Comparison of ENCODE assay signal across 7 mouse cellular contexts in the genomic region with DNA sequence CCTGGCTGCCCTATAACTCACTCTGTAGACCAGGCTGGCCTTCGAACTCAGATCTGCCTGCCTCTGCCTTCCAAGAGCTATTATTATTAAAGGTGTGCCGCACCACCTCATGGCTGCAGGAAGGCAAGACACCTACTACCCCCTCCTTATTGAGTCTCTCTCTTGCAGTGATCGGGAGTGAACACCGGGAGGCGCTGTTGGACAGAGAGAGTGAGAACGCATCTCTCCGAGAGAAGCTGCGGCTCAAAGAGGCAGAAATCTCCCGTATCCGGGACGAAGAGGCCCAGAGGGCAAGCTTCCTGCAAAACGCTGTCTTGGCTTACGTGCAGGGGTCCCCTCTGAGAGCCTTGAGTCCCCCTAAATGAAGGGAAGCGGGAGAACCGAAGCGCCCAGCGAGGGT. TPM values are rescaled to one million over a fixed set of nuclear protein-coding genes. Genes with fewer than 3 reads are reported as not detected.
A peak's percentile ranks its signal among the peaks of the same experiment; 100 is the strongest.
DNase-seq lines count a peak whose midpoint lies in the region; ATAC-seq lines count a peak whose summit lies in the region.

No protein-coding gene starts in this region.

- DNase-seq in adrenal gland, adult 8-10 months, result peak; percentile 88
- peak; percentile 92 for DNase-seq in embryonic facial prominence, embryonic 10.5 days (ENCODE audit: low spot score)
- peak; percentile 97 for DNase-seq in heart, adult 11 months
- peak; percentile 84 for DNase-seq in kidney, adult 11 months
- peak; percentile 97 for DNase-seq in limb, embryonic 11.5 days (ENCODE audit: low spot score)
- peak; percentile 93 for DNase-seq in midbrain, embryonic 14.5 days
- DNase-seq in spleen, adult 12 weeks (ENCODE audit: low spot score), result peak; percentile 75

- peak overlapping the region; percentile 56 for H3K9ac ChIP-seq in limb, embryonic 11.5 days (ENCODE audit: low read length)
- peak overlapping the region; percentile 86 for H3K9ac ChIP-seq in midbrain, embryonic 14.5 days (replicated peaks; ENCODE audit: low read length)

- no peak for ATAC-seq in limb, embryonic 11.5 days (ENCODE audit: insufficient number of reproducible peaks, low FRiP score, low TSS enrichment, low read depth)
- ATAC-seq in midbrain, embryonic 14.5 days (ENCODE audit: low FRiP score, low TSS enrichment), result no peak

- peak overlapping the region; percentile 75; the same call in 1 of the 2 replicates for H3K27ac ChIP-seq in embryonic facial prominence, embryonic 10.5 days (replicated peaks)
- H3K27ac ChIP-seq in limb, embryonic 11.5 days (replicated peaks; ENCODE audit: low read depth, low read length), result no peak overlapping the region
- H3K27ac ChIP-seq in midbrain, embryonic 14.5 days (replicated peaks; ENCODE audit: low read depth, low read length), result peak overlapping the region; percentile 74

- peaks cover 46% of the 10 kb centered on the region for H3K36me3 ChIP-seq in embryonic facial prominence, embryonic 10.5 days (replicated peaks)
- H3K36me3 ChIP-seq in limb, embryonic 11.5 days (ENCODE audit: control insufficient read depth, insufficient read depth, low read length), result peaks cover 14% of the 10 kb centered on the region; the same call in 1 of the 2 replicates
- peaks cover 35% of the 10 kb centered on the region for H3K36me3 ChIP-seq in midbrain, embryonic 14.5 days (ENCODE audit: control insufficient read depth, insufficient read depth, low read length)

- peak overlapping the region; percentile 72 for H3K4me3 ChIP-seq in embryonic facial prominence, embryonic 10.5 days
- peak overlapping the region; percentile 58; the same call in 1 of the 2 replicates for H3K4me3 ChIP-seq in limb, embryonic 11.5 days (ENCODE audit: low read depth, low read length)
- peak overlapping the region; percentile 75 for H3K4me3 ChIP-seq in midbrain, embryonic 14.5 days (replicated peaks; ENCODE audit: low read depth, low read length)

- peak overlapping the region; percentile 97 for H3K4me2 ChIP-seq in limb, embryonic 11.5 days (ENCODE audit: low read depth, severe bottlenecking)
- peak overlapping the region; percentile 91 for H3K4me2 ChIP-seq in midbrain, embryonic 14.5 days (ENCODE audit: low read length)

- 12% methylated on average over 17 of the region's 17 CpGs for WGBS in embryonic facial prominence, embryonic 10.5 days
- 13% methylated on average over 17 of the region's 17 CpGs for whole genome bisulfite sequencing in limb, embryonic 11.5 days
- 7% methylated on average over 17 of the region's 17 CpGs for whole genome bisulfite sequencing in midbrain, embryonic 14.5 days

- peaks cover 41% of the 10 kb centered on the region for H3K27me3 ChIP-seq in embryonic facial prominence, embryonic 10.5 days (replicated peaks; ENCODE audit: low read depth, poor library complexity, severe bottlenecking)
- H3K27me3 ChIP-seq in limb, embryonic 11.5 days (ENCODE audit: control insufficient read depth, insufficient read depth, low read length), result no peaks in the 10 kb centered on the region
- no peaks in the 10 kb centered on the region for H3K27me3 ChIP-seq in midbrain, embryonic 14.5 days (ENCODE audit: control insufficient read depth, insufficient read depth, low read length)

- H3K9me3 ChIP-seq in embryonic facial prominence, embryonic 10.5 days, result no peaks in the 10 kb centered on the region
- H3K9me3 ChIP-seq in limb, embryonic 11.5 days (ENCODE audit: control insufficient read depth, low read length), result no peaks in the 10 kb centered on the region
- no peaks in the 10 kb centered on the region for H3K9me3 ChIP-seq in midbrain, embryonic 14.5 days (ENCODE audit: control insufficient read depth, low read length)

- H3K4me1 ChIP-seq in embryonic facial prominence, embryonic 10.5 days, result peaks cover 27% of the 10 kb centered on the region
- peaks cover 16% of the 10 kb centered on the region; the same call in 1 of the 2 replicates for H3K4me1 ChIP-seq in limb, embryonic 11.5 days (ENCODE audit: control insufficient read depth, insufficient read depth, low read length)
- peaks cover 14% of the 10 kb centered on the region for H3K4me1 ChIP-seq in midbrain, embryonic 14.5 days (ENCODE audit: control insufficient read depth, insufficient read depth, low read length)

RNA-seq across cellular contexts. Expression of a gene that starts 0.8 kb away (rescaled TPM):
- total RNA-seq in adrenal gland, adult 8-10 months (2022), result 10 to 100 TPM; 11.1 to 23.9 (median 15.9) TPM
- 27.2 and 31.2 TPM in 2 replicates for polyA plus RNA-seq in embryonic facial prominence, embryonic 10.5 days (2016; fragmentation: Nextera tagmentation; extraction: Ambion mirVana)
- 7.4 and 12.8 TPM in 2 replicates for polyA plus RNA-seq in limb, embryonic 11.5 days (2014; fragmentation: Nextera tagmentation; extraction: Ambion mirVana)
- 113 and 646 TPM in 2 replicates for polyA plus RNA-seq in midbrain, embryonic 14.5 days (2014; fragmentation: Nextera tagmentation; extraction: Ambion mirVana)

RNA-seq across cellular contexts. Expression of a gene that starts 6.6 kb away (rescaled TPM):
- total RNA-seq in adrenal gland, adult 8-10 months (2022), result 100 to 1,000 TPM in 2 of 4 experiments, 10 to 100 TPM in 2; 41.6 to 142 (median 76.2) TPM
- 12.8 and 16.0 TPM in 2 replicates for polyA plus RNA-seq in embryonic facial prominence, embryonic 10.5 days (2016; fragmentation: Nextera tagmentation; extraction: Ambion mirVana)
- 12.4 and 16.5 TPM in 2 replicates for polyA plus RNA-seq in limb, embryonic 11.5 days (2014; fragmentation: Nextera tagmentation; extraction: Ambion mirVana)
- polyA plus RNA-seq in midbrain, embryonic 14.5 days (2014; fragmentation: Nextera tagmentation; extraction: Ambion mirVana), result 6.0 and 8.6 TPM in 2 replicates

RNA-seq across cellular contexts. Expression of a gene that starts 6.7 kb away (rescaled TPM):
- total RNA-seq in adrenal gland, adult 8-10 months (2022), result 10 to 100 TPM; 26.1 to 57.9 (median 42.3) TPM
- 56.8 and 58.9 TPM in 2 replicates for polyA plus RNA-seq in embryonic facial prominence, embryonic 10.5 days (2016; fragmentation: Nextera tagmentation; extraction: Ambion mirVana)
- 44.3 and 47.8 TPM in 2 replicates for polyA plus RNA-seq in limb, embryonic 11.5 days (2014; fragmentation: Nextera tagmentation; extraction: Ambion mirVana)
- 50.4 and 72.1 TPM in 2 replicates for polyA plus RNA-seq in midbrain, embryonic 14.5 days (2014; fragmentation: Nextera tagmentation; extraction: Ambion mirVana)

RNA-seq across cellular contexts. Expression of a gene that starts 6.9 kb away (rescaled TPM):
- 10 to 100 TPM; 49.3 to 61.7 (median 55.7) TPM for total RNA-seq in adrenal gland, adult 8-10 months (2022)
- 119 and 124 TPM in 2 replicates for polyA plus RNA-seq in embryonic facial prominence, embryonic 10.5 days (2016; fragmentation: Nextera tagmentation; extraction: Ambion mirVana)
- polyA plus RNA-seq in limb, embryonic 11.5 days (2014; fragmentation: Nextera tagmentation; extraction: Ambion mirVana), result 126 and 127 TPM in 2 replicates
- 99.1 and 105 TPM in 2 replicates for polyA plus RNA-seq in midbrain, embryonic 14.5 days (2014; fragmentation: Nextera tagmentation; extraction: Ambion mirVana)

RNA-seq across cellular contexts. Expression of a gene that starts 11.5 kb away (rescaled TPM):
- 10 to 100 TPM in 1 of 4 experiments, 1 to 10 TPM in 3; 4.8 to 11.4 (median 6.5) TPM for total RNA-seq in adrenal gland, adult 8-10 months (2022)
- 2.6 and 2.9 TPM in 2 replicates for polyA plus RNA-seq in embryonic facial prominence, embryonic 10.5 days (2016; fragmentation: Nextera tagmentation; extraction: Ambion mirVana)
- polyA plus RNA-seq in limb, embryonic 11.5 days (2014; fragmentation: Nextera tagmentation; extraction: Ambion mirVana), result 6.7 and 7.4 TPM in 2 replicates
- 0.51 TPM in 1 of 2 replicates, not detected in the other for polyA plus RNA-seq in midbrain, embryonic 14.5 days (2014; fragmentation: Nextera tagmentation; extraction: Ambion mirVana)
